Mouse (Mus musculus): ENCODE results near the gene Rap1a.

DNA sequence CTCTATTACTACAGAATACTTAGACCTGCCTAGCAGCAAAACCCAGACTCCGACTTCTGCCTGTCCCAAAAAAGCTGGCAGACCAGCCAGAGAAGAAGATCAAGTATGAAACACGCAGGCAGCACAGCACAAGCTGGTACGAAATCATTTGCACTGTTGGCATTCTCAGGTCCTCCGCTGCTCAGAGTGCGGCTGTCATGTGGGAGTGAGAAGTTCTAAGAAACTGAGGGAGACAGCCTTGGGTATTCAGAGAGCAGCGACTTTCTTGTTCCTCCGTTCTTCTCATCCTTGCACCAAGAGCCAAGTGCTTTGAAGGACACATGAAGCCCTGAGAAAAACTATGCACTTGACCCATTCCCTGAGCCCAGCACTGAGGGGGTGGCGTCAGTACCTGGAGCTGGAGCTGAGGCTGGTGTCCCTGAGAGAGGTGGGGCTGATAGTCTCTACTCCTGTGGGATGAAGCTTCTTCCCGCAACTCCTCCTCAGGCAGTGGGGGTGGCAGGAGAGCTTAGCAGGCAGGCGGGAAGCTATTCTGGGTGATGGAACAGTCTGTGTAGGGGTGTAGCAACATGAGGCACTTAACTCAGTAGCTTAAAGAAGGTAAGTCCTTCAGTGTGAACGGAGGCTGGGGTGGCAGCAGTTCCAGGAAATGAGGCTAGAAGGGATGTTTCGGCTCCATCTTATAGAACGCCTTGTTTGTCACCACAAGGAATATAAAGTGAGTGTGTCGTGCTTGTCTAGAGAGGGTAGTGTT lies 107.6 kb downstream of the Rap1a start:
- TF ChIP-seq POLR2A (IDR thresholded peaks at IDR 0.05; ENCODE audit: control insufficient read depth, extremely low read depth, insufficient read depth, low read length, poor library complexity) (no peak), CTCF (IDR thresholded peaks at IDR 0.05; ENCODE audit: borderline replicate concordance, control insufficient read depth, extremely low read depth, insufficient read depth, low read length, poor library complexity) (no peak)

All from thymus, adult 2 months (tissue).